8 mouse cellular contexts compared by ENCODE assay signal in genomic region chr8:86756948-86757733, GRCm38 (mm10). TPM values are rescaled to one million over a fixed set of nuclear protein-coding genes. Genes with fewer than 3 reads are reported as not detected.
DNase-seq lines count a peak whose midpoint lies in the region; ATAC-seq lines count a peak whose summit lies in the region.

No protein-coding gene starts in this region.

- H3K4me3 ChIP-seq in limb, embryonic 12.5 days (replicated peaks): no peak overlapping the region
- H3K4me3 ChIP-seq in limb, embryonic 10.5 days: no peak overlapping the region
- H3K4me3 ChIP-seq in forebrain, embryonic 12.5 days (replicated peaks): peak overlapping the region; percentile 4
- H3K4me3 ChIP-seq in hindbrain, embryonic 14.5 days (replicated peaks; ENCODE audit: low read length): no peak overlapping the region

- H3K4me2 ChIP-seq in limb, embryonic 12.5 days: peak overlapping the region; percentile 18; the same call in 1 of the 2 replicates
- H3K4me2 ChIP-seq in forebrain, embryonic 12.5 days: peak overlapping the region; percentile 40
- H3K4me2 ChIP-seq in hindbrain, embryonic 14.5 days (replicated peaks): peak overlapping the region; percentile 42

- H3K27me3 ChIP-seq in limb, embryonic 12.5 days: peaks cover 3% of the 10 kb centered on the region
- H3K27me3 ChIP-seq in limb, embryonic 10.5 days (ENCODE audit: low read depth, poor library complexity, severe bottlenecking): peaks cover 5% of the 10 kb centered on the region; the same call in 1 of the 2 replicates
- H3K27me3 ChIP-seq in forebrain, embryonic 12.5 days: no peaks in the 10 kb centered on the region
- H3K27me3 ChIP-seq in hindbrain, embryonic 14.5 days (ENCODE audit: control insufficient read depth, insufficient read depth, low read length): no peaks in the 10 kb centered on the region
- H3K27me3 ChIP-seq in splenic B cell, adult 2 months (ENCODE audit: control insufficient read depth, insufficient read depth, low read length, poor library complexity, severe bottlenecking): no peaks in the 10 kb centered on the region

- no peaks in the 10 kb centered on the region for H3K9me3 ChIP-seq in limb, embryonic 12.5 days
- H3K9me3 ChIP-seq in limb, embryonic 10.5 days (replicated peaks): no peaks in the 10 kb centered on the region
- H3K9me3 ChIP-seq in forebrain, embryonic 12.5 days: no peaks in the 10 kb centered on the region
- no peaks in the 10 kb centered on the region for H3K9me3 ChIP-seq in hindbrain, embryonic 14.5 days (ENCODE audit: control insufficient read depth, low read length)

- H3K9ac ChIP-seq in limb, embryonic 12.5 days (replicated peaks): no peak overlapping the region
- H3K9ac ChIP-seq in forebrain, embryonic 12.5 days: 0 out of 2 replicates have a peak overlapping the region, but pooled peaks have one; percentile 26
- H3K9ac ChIP-seq in hindbrain, embryonic 14.5 days: peak overlapping the region; percentile 20; the same call in 1 of the 2 replicates

- H3K36me3 ChIP-seq in limb, embryonic 12.5 days: no peaks in the 10 kb centered on the region
- H3K36me3 ChIP-seq in limb, embryonic 10.5 days: no peaks in the 10 kb centered on the region
- no peaks in the 10 kb centered on the region for H3K36me3 ChIP-seq in forebrain, embryonic 12.5 days (replicated peaks)
- H3K36me3 ChIP-seq in hindbrain, embryonic 14.5 days (replicated peaks; ENCODE audit: control insufficient read depth, insufficient read depth): no peaks in the 10 kb centered on the region
- H3K36me3 ChIP-seq in splenic B cell, adult 2 months (ENCODE audit: control insufficient read depth, insufficient read depth, low read length, poor library complexity, severe bottlenecking): no peaks in the 10 kb centered on the region

- H3K4me1 ChIP-seq in limb, embryonic 12.5 days (replicated peaks): no peaks in the 10 kb centered on the region; the same call in 1 of the 2 replicates
- H3K4me1 ChIP-seq in limb, embryonic 10.5 days: 0 out of 2 replicates have a peak, but pooled peaks cover 5% of the 10 kb centered on the region
- H3K4me1 ChIP-seq in forebrain, embryonic 12.5 days: peaks cover 6% of the 10 kb centered on the region
- H3K4me1 ChIP-seq in hindbrain, embryonic 14.5 days (replicated peaks; ENCODE audit: control insufficient read depth, insufficient read depth, low read length): peaks cover 7% of the 10 kb centered on the region; the same call in 1 of the 2 replicates

- 28% methylated on average over 23 of the region's 23 CpGs for WGBS in limb, embryonic 12.5 days
- WGBS in limb, embryonic 10.5 days: 33% methylated on average over 23 of the region's 23 CpGs
- WGBS in forebrain, embryonic 12.5 days: 13% methylated on average over 23 of the region's 23 CpGs
- WGBS in hindbrain, embryonic 14.5 days: 17% methylated on average over 23 of the region's 23 CpGs

- DNase-seq in limb, embryonic 10.5 days (ENCODE audit: low spot score): no peak
- no peak for DNase-seq in hindbrain, embryonic 14.5 days (ENCODE audit: low spot score)
- peak; percentile 37 for DNase-seq in left cerebral cortex, adult 11 months (ENCODE audit: low spot score)
- peak; percentile 18 for DNase-seq in splenic B cell, adult 2 months (ENCODE audit: low read depth, low spot score)
- no peak for DNase-seq in thymus, adult 18-20 months

- ATAC-seq in limb, embryonic 12.5 days (ENCODE audit: insufficient number of reproducible peaks, insufficient read depth, low FRiP score, low TSS enrichment, low read depth): no peak
- no peak for ATAC-seq in forebrain, embryonic 12.5 days (ENCODE audit: low FRiP score)
- ATAC-seq in hindbrain, embryonic 14.5 days (ENCODE audit: low FRiP score): no peak
- ATAC-seq in megakaryocyte, adult 5-6 weeks (ENCODE audit: poor library complexity, severe bottlenecking): peak; percentile 70

- no peak overlapping the region for H3K27ac ChIP-seq in limb, embryonic 12.5 days
- H3K27ac ChIP-seq in limb, embryonic 10.5 days: no peak overlapping the region
- no peak overlapping the region for H3K27ac ChIP-seq in forebrain, embryonic 12.5 days
- H3K27ac ChIP-seq in hindbrain, embryonic 14.5 days: no peak overlapping the region

RNA-seq across cellular contexts. Expression of gene Siah1a, which starts 11.4 kb away (rescaled TPM):
- polyA plus RNA-seq in limb, embryonic 12.5 days (2016; fragmentation: Nextera tagmentation; extraction: Ambion mirVana): 72.9 and 74.3 TPM in 2 replicates
- 46.8 and 56.1 TPM in 2 replicates for polyA plus RNA-seq in limb, embryonic 10.5 days (2016; fragmentation: Nextera tagmentation; extraction: Ambion mirVana)
- polyA plus RNA-seq in forebrain, embryonic 12.5 days (2016; fragmentation: Nextera tagmentation; extraction: Ambion mirVana): 92.0 and 95.3 TPM in 2 replicates
- 80.1 and 84.6 TPM in 2 replicates for polyA plus RNA-seq in hindbrain, embryonic 14.5 days (2014; fragmentation: Nextera tagmentation; extraction: Ambion mirVana)
- total RNA-seq in megakaryocyte, adult 5-6 weeks (2015): 14.2 and 16.3 TPM in 2 replicates
- 14.6 and 15.2 TPM in 2 replicates for total RNA-seq in megakaryocyte, adult 5-6 weeks (2017)

RNA-seq across cellular contexts. Expression of gene Gm10638, which starts 11.6 kb away (rescaled TPM):
- polyA plus RNA-seq in limb, embryonic 12.5 days (2016; fragmentation: Nextera tagmentation; extraction: Ambion mirVana): 8.7 and 9.3 TPM in 2 replicates
- polyA plus RNA-seq in limb, embryonic 10.5 days (2016; fragmentation: Nextera tagmentation; extraction: Ambion mirVana): 4.0 and 6.0 TPM in 2 replicates
- 9.1 and 10.1 TPM in 2 replicates for polyA plus RNA-seq in forebrain, embryonic 12.5 days (2016; fragmentation: Nextera tagmentation; extraction: Ambion mirVana)
- 6.5 and 7.1 TPM in 2 replicates for polyA plus RNA-seq in hindbrain, embryonic 14.5 days (2014; fragmentation: Nextera tagmentation; extraction: Ambion mirVana)
- total RNA-seq in megakaryocyte, adult 5-6 weeks (2015): not detected in 2 replicates
- total RNA-seq in megakaryocyte, adult 5-6 weeks (2017): not detected in 2 replicates

Comparison
In these comparisons a context has a peak if more than half of its experiments do, and no peak if none do; other contexts are left out.
1. DNase-seq: peak in left cerebral cortex, adult 11 months (single experiment) and splenic B cell, adult 2 months (single experiment); none in limb, embryonic 10.5 days (single experiment), hindbrain, embryonic 14.5 days (single experiment) and thymus, adult 18-20 months (0 of 2).
2. Peak in every context shown above with its lines, with median percentiles within 50 percentile points of each other: H3K4me2 ChIP-seq.